Mouse (Mus musculus): Measurements from ENCODE around the gene Slc25a21. TPM values are rescaled to one million over a fixed set of nuclear protein-coding genes. Genes with fewer than 3 reads are reported as not detected.

Gene Slc25a21
- polyA plus RNA-seq, 1 experiment, result not detected

GRCm38 (mm10) chr12:56829455-56829883 lies 367.8 kb downstream of the Slc25a21 start:
- Histone ChIP-seq H3K4me3 (ENCODE audit: insufficient read depth, poor library complexity, severe bottlenecking) (no peak overlapping the region), H3K79me3 (ENCODE audit: low read depth) (no peaks in the 10 kb centered on the region), H3K36me3 (ENCODE audit: control insufficient read depth, insufficient read depth) (no peaks in the 10 kb centered on the region), H3K79me2 (ENCODE audit: control insufficient read depth, insufficient read depth) (no peaks in the 10 kb centered on the region), H3K27me3 (ENCODE audit: control insufficient read depth, insufficient read depth, insufficient read length) (no peaks in the 10 kb centered on the region), H3ac (ENCODE audit: control insufficient read depth, insufficient read length, low read depth) (no peak overlapping the region)
- TF ChIP-seq MAX (IDR thresholded peaks at IDR 0.05) (no peak), CEBPB (IDR thresholded peaks at IDR 0.05; ENCODE audit: low read depth) (no peak), MYOG (IDR thresholded peaks at IDR 0.05; ENCODE audit: control insufficient read depth, extremely low read depth, insufficient read length) (no peak), FOSL1 (IDR thresholded peaks at IDR 0.05; ENCODE audit: insufficient read depth, low read length, poor library complexity, severe bottlenecking) (no peak)

GRCm38 (mm10) chr12:56827808-56828384 lies 369.4 kb downstream of the Slc25a21 start:
- Histone ChIP-seq H3K4me3 (ENCODE audit: insufficient read depth, poor library complexity, severe bottlenecking) (no peak overlapping the region), H3K79me3 (ENCODE audit: low read depth) (no peaks in the 10 kb centered on the region), H3K36me3 (ENCODE audit: control insufficient read depth, insufficient read depth) (no peaks in the 10 kb centered on the region), H3ac (ENCODE audit: control insufficient read depth, insufficient read length, low read depth) (no peak overlapping the region), H3K27me3 (ENCODE audit: control insufficient read depth, insufficient read depth, insufficient read length) (no peaks in the 10 kb centered on the region), H3K79me2 (ENCODE audit: control insufficient read depth, insufficient read depth) (no peaks in the 10 kb centered on the region)
- no peak for TF ChIP-seq MYOD1 (IDR thresholded peaks at IDR 0.05; ENCODE audit: control insufficient read depth, insufficient read length, low read depth)
- no peak for TF ChIP-seq FOSL1 (IDR thresholded peaks at IDR 0.05; ENCODE audit: insufficient read depth, low read length, poor library complexity, severe bottlenecking)
- TF ChIP-seq MAX (IDR thresholded peaks at IDR 0.05), result no peak
- TF ChIP-seq MYOG (IDR thresholded peaks at IDR 0.05; ENCODE audit: control insufficient read depth, extremely low read depth, insufficient read length), result no peak
- no peak for TF ChIP-seq CTCF (IDR thresholded peaks at IDR 0.05; ENCODE audit: control insufficient read depth, insufficient read depth, insufficient read length)
- no peak for TF ChIP-seq CEBPB (IDR thresholded peaks at IDR 0.05; ENCODE audit: low read depth)
- TF ChIP-seq USF1 (IDR thresholded peaks at IDR 0.05; ENCODE audit: low read depth), result no peak

GRCm38 (mm10) chr12:56824688-56825087 lies 372.6 kb downstream of the Slc25a21 start:
- TF ChIP-seq CTCF (IDR thresholded peaks at IDR 0.05; ENCODE audit: control insufficient read depth, insufficient read depth, insufficient read length) (no peak), FOSL1 (IDR thresholded peaks at IDR 0.05; ENCODE audit: insufficient read depth, low read length, poor library complexity, severe bottlenecking) (no peak), MAX (IDR thresholded peaks at IDR 0.05) (no peak), MYOG (IDR thresholded peaks at IDR 0.05; ENCODE audit: control insufficient read depth, extremely low read depth, insufficient read length) (no peak), CEBPB (IDR thresholded peaks at IDR 0.05; ENCODE audit: low read depth) (no peak), MYOD1 (IDR thresholded peaks at IDR 0.05; ENCODE audit: control insufficient read depth, insufficient read length, low read depth) (no peak), USF1 (IDR thresholded peaks at IDR 0.05; ENCODE audit: low read depth) (no peak)
- Histone ChIP-seq H3ac (ENCODE audit: control insufficient read depth, insufficient read length, low read depth) (no peak overlapping the region), H3K79me3 (ENCODE audit: low read depth) (no peaks in the 10 kb centered on the region), H3K36me3 (ENCODE audit: control insufficient read depth, insufficient read depth) (no peaks in the 10 kb centered on the region), H3K27me3 (ENCODE audit: control insufficient read depth, insufficient read depth, insufficient read length) (no peaks in the 10 kb centered on the region), H3K4me3 (ENCODE audit: insufficient read depth, poor library complexity, severe bottlenecking) (no peak overlapping the region), H3K79me2 (ENCODE audit: control insufficient read depth, insufficient read depth) (no peaks in the 10 kb centered on the region)

- H3K79me3 ChIP-seq (ENCODE audit: low read depth), result no peaks in the 10 kb centered on the region
- TF ChIP-seq MYOD1 (IDR thresholded peaks at IDR 0.05; ENCODE audit: control insufficient read depth, insufficient read length, low read depth) (no peak), MAX (IDR thresholded peaks at IDR 0.05) (no peak), USF1 (IDR thresholded peaks at IDR 0.05; ENCODE audit: low read depth) (no peak), FOSL1 (IDR thresholded peaks at IDR 0.05; ENCODE audit: insufficient read depth, low read length, poor library complexity, severe bottlenecking) (no peak), CTCF (IDR thresholded peaks at IDR 0.05; ENCODE audit: control insufficient read depth, insufficient read depth, insufficient read length) (no peak), CEBPB (IDR thresholded peaks at IDR 0.05; ENCODE audit: low read depth) (no peak), MYOG (IDR thresholded peaks at IDR 0.05; ENCODE audit: control insufficient read depth, extremely low read depth, insufficient read length) (no peak)
- H3ac ChIP-seq (ENCODE audit: control insufficient read depth, insufficient read length, low read depth), result no peak overlapping the region
- no peaks in the 10 kb centered on the region for H3K27me3 ChIP-seq (ENCODE audit: control insufficient read depth, insufficient read depth, insufficient read length)
- no peaks in the 10 kb centered on the region for H3K79me2 ChIP-seq (ENCODE audit: control insufficient read depth, insufficient read depth)
- no peak overlapping the region for H3K4me3 ChIP-seq (ENCODE audit: insufficient read depth, poor library complexity, severe bottlenecking)
- H3K36me3 ChIP-seq (ENCODE audit: control insufficient read depth, insufficient read depth), result no peaks in the 10 kb centered on the region
Measured at GRCm38 (mm10) chr12:56822122-56822521, 375.1 kb downstream of the Slc25a21 start.

GRCm38 (mm10) chr12:56820604-56821003 lies 376.7 kb downstream of the Slc25a21 start:
- TF ChIP-seq FOSL1 (IDR thresholded peaks at IDR 0.05; ENCODE audit: insufficient read depth, low read length, poor library complexity, severe bottlenecking) (no peak), MAX (IDR thresholded peaks at IDR 0.05) (no peak), CTCF (IDR thresholded peaks at IDR 0.05; ENCODE audit: control insufficient read depth, insufficient read depth, insufficient read length) (no peak), CEBPB (IDR thresholded peaks at IDR 0.05; ENCODE audit: low read depth) (no peak), MYOD1 (IDR thresholded peaks at IDR 0.05; ENCODE audit: control insufficient read depth, insufficient read length, low read depth) (no peak), MYOG (IDR thresholded peaks at IDR 0.05; ENCODE audit: control insufficient read depth, extremely low read depth, insufficient read length) (no peak), USF1 (IDR thresholded peaks at IDR 0.05; ENCODE audit: low read depth) (no peak)
- no peak overlapping the region for H3ac ChIP-seq (ENCODE audit: control insufficient read depth, insufficient read length, low read depth)
- H3K4me3 ChIP-seq (ENCODE audit: insufficient read depth, poor library complexity, severe bottlenecking), result no peak overlapping the region

GRCm38 (mm10) chr12:56807483-56807882 lies 389.8 kb downstream of the Slc25a21 start:
- TF ChIP-seq FOSL1 (IDR thresholded peaks at IDR 0.05; ENCODE audit: insufficient read depth, low read length, poor library complexity, severe bottlenecking), result no peak
- TF ChIP-seq USF1 (IDR thresholded peaks at IDR 0.05; ENCODE audit: low read depth), result no peak
- no peak for TF ChIP-seq MYOD1 (IDR thresholded peaks at IDR 0.05; ENCODE audit: control insufficient read depth, insufficient read length, low read depth)
- TF ChIP-seq MYOG (IDR thresholded peaks at IDR 0.05; ENCODE audit: control insufficient read depth, extremely low read depth, insufficient read length), result no peak
- no peak for TF ChIP-seq CEBPB (IDR thresholded peaks at IDR 0.05; ENCODE audit: low read depth)
- no peak for TF ChIP-seq MAX (IDR thresholded peaks at IDR 0.05)
- TF ChIP-seq CTCF (IDR thresholded peaks at IDR 0.05; ENCODE audit: control insufficient read depth, insufficient read depth, insufficient read length), result no peak
- H3K36me3 ChIP-seq (ENCODE audit: control insufficient read depth, insufficient read depth), result no peaks in the 10 kb centered on the region

More at GRCm38 (mm10) chr12:56820604-56821003, 376.7 kb downstream of the Slc25a21 start:
- Histone ChIP-seq H3K79me2 (ENCODE audit: control insufficient read depth, insufficient read depth) (no peaks in the 10 kb centered on the region), H3K36me3 (ENCODE audit: control insufficient read depth, insufficient read depth) (no peaks in the 10 kb centered on the region), H3K79me3 (ENCODE audit: low read depth) (no peaks in the 10 kb centered on the region), H3K27me3 (ENCODE audit: control insufficient read depth, insufficient read depth, insufficient read length) (no peaks in the 10 kb centered on the region)

More at GRCm38 (mm10) chr12:56807483-56807882, 389.8 kb downstream of the Slc25a21 start:
- no peaks in the 10 kb centered on the region for H3K79me2 ChIP-seq (ENCODE audit: control insufficient read depth, insufficient read depth)
- no peak overlapping the region for H3ac ChIP-seq (ENCODE audit: control insufficient read depth, insufficient read length, low read depth)
- H3K79me3 ChIP-seq (ENCODE audit: low read depth), result no peaks in the 10 kb centered on the region
- H3K4me3 ChIP-seq (ENCODE audit: insufficient read depth, poor library complexity, severe bottlenecking), result no peak overlapping the region
- no peaks in the 10 kb centered on the region for H3K27me3 ChIP-seq (ENCODE audit: control insufficient read depth, insufficient read depth, insufficient read length)

All from C2C12 (cell line).